Mouse (Mus musculus): ENCODE measurements around the gene Agrp. TPM values are rescaled to one million over a fixed set of nuclear protein-coding genes. Genes with fewer than 3 reads are reported as not detected.

Agrp gene
- polyA plus RNA-seq, 1 experiment from 2014 or later, result 1.8 TPM

- Histone ChIP-seq H3K4me2 (ENCODE audit: low read length) (peak within 1 kb of the TSS; percentile 76), H3K4me3 (ENCODE audit: low read depth, low read length) (peak within 1 kb of the TSS; percentile 42), H3K27ac (ENCODE audit: low read depth, low read length) (no peak within 1 kb of the TSS), H3K9me3 (replicated peaks; ENCODE audit: control insufficient read depth, low read length) (no peaks in the 10 kb centered on the region), H3K36me3 (ENCODE audit: control insufficient read depth, insufficient read depth, low read length) (peaks cover 12% of the 10 kb centered on the region), H3K9ac (ENCODE audit: low read length) (peak within 1 kb of the TSS; percentile 66), H3K4me1 (ENCODE audit: control insufficient read depth, insufficient read depth, low read length) (peaks cover 11% of the 10 kb centered on the region), H3K27me3 (replicated peaks; ENCODE audit: control insufficient read depth, insufficient read depth, low read length) (peaks cover 15% of the 10 kb centered on the region)
- ATAC-seq (peak; percentile 80), DNase-seq (ENCODE audit: low spot score) (peak; percentile 65)
- WGBS, result under 1% methylated on average over 64 of the region's 68 CpGs
Observed at GRCm38 (mm10) chr8:105518436-105519313, 118.5 kb downstream of the Agrp start, which contains the start of gene Hsd11b2. Hsd11b2 (plus strand) TSS chr8:105518755.

- Histone ChIP-seq H3K27ac (ENCODE audit: low read depth, low read length) (no peak overlapping the region), H3K9ac (ENCODE audit: low read length) (no peak overlapping the region)
Observed at GRCm38 (mm10) chr8:105517346-105517745, 119.8 kb downstream of the Agrp start.

More at GRCm38 (mm10) chr8:105517346-105517745, 119.8 kb downstream of the Agrp start:
- peaks cover 11% of the 10 kb centered on the region for H3K4me1 ChIP-seq (ENCODE audit: control insufficient read depth, insufficient read depth, low read length)
- ATAC-seq (no peak), DNase-seq (ENCODE audit: low spot score) (no peak)
- 52% methylated on average over 8 of the region's 8 CpGs for WGBS
- H3K4me3 ChIP-seq (ENCODE audit: low read depth, low read length), result no peak overlapping the region
- H3K4me2 ChIP-seq (ENCODE audit: low read length), result no peak overlapping the region
- H3K9me3 ChIP-seq (replicated peaks; ENCODE audit: control insufficient read depth, low read length), result no peaks in the 10 kb centered on the region
- H3K27me3 ChIP-seq (replicated peaks; ENCODE audit: control insufficient read depth, insufficient read depth, low read length), result peaks cover 15% of the 10 kb centered on the region
- H3K36me3 ChIP-seq (ENCODE audit: control insufficient read depth, insufficient read depth, low read length), result 0 out of 2 replicates have a peak, but pooled peaks cover 5% of the 10 kb centered on the region

MicroRNAs encoded within 50 kb of the gene (microRNA counts, 519-probe panel; counts per million panel counts)
- microRNA mmu-miR-1966, result not detected

Small RNAs within 50 kb of the gene (microRNA-seq; reads per million reads assigned to microRNA genes)
- not detected for gene Mir1966

Other genes with a start within 250 kb of the Agrp start
- 0.09 TPM in 1 of 2 replicates, not detected in the other for gene Kctd19, start 223.9 kb downstream of the Agrp start, polyA plus RNA-seq (2014; fragmentation: Nextera tagmentation; extraction: Ambion mirVana)
- 0.22 and 0.43 TPM in 2 replicates for gene Lrrc36, start 223.8 kb downstream of the Agrp start, polyA plus RNA-seq (2014; fragmentation: Nextera tagmentation; extraction: Ambion mirVana)
- 49.2 and 57.0 TPM in 2 replicates for gene Tppp3, start 165.9 kb downstream of the Agrp start, polyA plus RNA-seq (2014; fragmentation: Nextera tagmentation; extraction: Ambion mirVana)
- gene Zdhhc1, start 140.5 kb downstream of the Agrp start, polyA plus RNA-seq (2014; fragmentation: Nextera tagmentation; extraction: Ambion mirVana), result 15.5 and 22.0 TPM in 2 replicates
- gene Hsd11b2, start 118.6 kb downstream of the Agrp start, polyA plus RNA-seq (2014; fragmentation: Nextera tagmentation; extraction: Ambion mirVana), result 1.1 and 1.8 TPM in 2 replicates
- gene Atp6v0d1, start 71.3 kb downstream of the Agrp start, polyA plus RNA-seq (2014; fragmentation: Nextera tagmentation; extraction: Ambion mirVana), result 194 and 211 TPM in 2 replicates
- gene Ripor1, start 32.1 kb downstream of the Agrp start, polyA plus RNA-seq (2014; fragmentation: Nextera tagmentation; extraction: Ambion mirVana), result 14.9 and 21.7 TPM in 2 replicates
- gene Ctcf, start 825 bp downstream of the Agrp start, polyA plus RNA-seq (2014; fragmentation: Nextera tagmentation; extraction: Ambion mirVana), result 100 and 108 TPM in 2 replicates
- gene Carmil2, start 48.9 kb upstream of the Agrp start, polyA plus RNA-seq (2014; fragmentation: Nextera tagmentation; extraction: Ambion mirVana), result 6.0 and 8.4 TPM in 2 replicates
- 79.7 and 89.5 TPM in 2 replicates for gene Acd, start 63.7 kb upstream of the Agrp start, polyA plus RNA-seq (2014; fragmentation: Nextera tagmentation; extraction: Ambion mirVana)
- 48.1 and 54.6 TPM in 2 replicates for gene Pard6a, start 63.8 kb upstream of the Agrp start, polyA plus RNA-seq (2014; fragmentation: Nextera tagmentation; extraction: Ambion mirVana)
- gene 4933405L10Rik, start 70.3 kb upstream of the Agrp start, polyA plus RNA-seq (2014; fragmentation: Nextera tagmentation; extraction: Ambion mirVana), result 0.20 and 0.34 TPM in 2 replicates
- gene Enkd1, start 70.8 kb upstream of the Agrp start, polyA plus RNA-seq (2014; fragmentation: Nextera tagmentation; extraction: Ambion mirVana), result 18.9 and 19.0 TPM in 2 replicates
- 62.9 and 70.6 TPM in 2 replicates for gene Gfod2, start 121.3 kb upstream of the Agrp start, polyA plus RNA-seq (2014; fragmentation: Nextera tagmentation; extraction: Ambion mirVana)
- gene Ranbp10, start 190.0 kb upstream of the Agrp start, polyA plus RNA-seq (2014; fragmentation: Nextera tagmentation; extraction: Ambion mirVana), result 8.1 and 10.4 TPM in 2 replicates
- 0.83 TPM in 2 replicates for gene Tsnaxip1, start 190.3 kb upstream of the Agrp start, polyA plus RNA-seq (2014; fragmentation: Nextera tagmentation; extraction: Ambion mirVana)
- 50.7 and 51.8 TPM in 2 replicates for gene Cenpt, start 215.9 kb upstream of the Agrp start, polyA plus RNA-seq (2014; fragmentation: Nextera tagmentation; extraction: Ambion mirVana)
- 51.7 and 60.8 TPM in 2 replicates for gene Thap11, start 217.7 kb upstream of the Agrp start, polyA plus RNA-seq (2014; fragmentation: Nextera tagmentation; extraction: Ambion mirVana)
- 224 and 283 TPM in 2 replicates for gene Nutf2, start 223.2 kb upstream of the Agrp start, polyA plus RNA-seq (2014; fragmentation: Nextera tagmentation; extraction: Ambion mirVana)
- 27.9 and 39.4 TPM in 2 replicates for gene Edc4, start 243.5 kb upstream of the Agrp start, polyA plus RNA-seq (2014; fragmentation: Nextera tagmentation; extraction: Ambion mirVana)